Mouse (Mus musculus) MEL (cell line): ENCODE data around the gene Trafd1. TPM values are rescaled to one million over a fixed set of nuclear protein-coding genes. Genes with fewer than 3 reads are reported as not detected.
A peak's percentile ranks its signal among the peaks of the same experiment; 100 is the strongest.

Experiments used
- DNase-seq: peaks from one replicate; pipeline ENCODE4 v3.0.0; 2011; ENCODE audit warnings: low read depth, low spot score
- H3K27ac ChIP-seq: 2 replicates; pipeline ENCODE4 v1.5.1; 2012; ENCODE audit warnings: low read depth, mild to moderate bottlenecking, control low read depth, low read length, moderate library complexity; ENCODE audit not compliant: control insufficient read depth
- H3K27me3 ChIP-seq, 2 experiments: fragments of 150-350 bp in 1 of 2; sonication (generic) in 1 of 2; 2 replicates each; pipeline ENCODE4 v1.6.1; 2012; ENCODE audit warnings: low read length in 2 of 2, mild to moderate bottlenecking in 2 of 2, improper control_type of control experiment in 1 of 2, moderate library complexity in 1 of 2; ENCODE audit not compliant: insufficient read depth in 2 of 2, control insufficient read depth in 1 of 2
- H3K36me3 ChIP-seq, 2 experiments: 2 replicates each; pipeline ENCODE4 v1.6.1; 2012 to 2014; ENCODE audit warnings: low read length in 2 of 2, improper control_type of control experiment in 1 of 2, inconsistent platforms in 1 of 2, mild to moderate bottlenecking in 1 of 2; ENCODE audit not compliant: insufficient read depth in 2 of 2, control insufficient read depth in 1 of 2
- H3K4me1 ChIP-seq, 2 experiments: fragments of 150-350 bp in 1 of 2; sonication (generic) in 1 of 2; 2 replicates each; pipeline ENCODE4 v1.6.1; 2012; ENCODE audit warnings: low read length in 2 of 2, improper control_type of control experiment in 1 of 2, mild to moderate bottlenecking in 1 of 2; ENCODE audit not compliant: insufficient read depth in 2 of 2, control insufficient read depth in 1 of 2
- H3K4me3 ChIP-seq, 2 experiments: fragments of 150-350 bp in 1 of 2; sonication (generic) in 1 of 2; 2 replicates each; pipeline ENCODE4 v1.5.1; 2012; ENCODE audit warnings: low read depth in 2 of 2, low read length in 2 of 2, mild to moderate bottlenecking in 2 of 2, moderate library complexity in 2 of 2, control low read depth in 1 of 2, improper control_type of control experiment in 1 of 2; ENCODE audit not compliant: control insufficient read depth in 1 of 2, insufficient read depth in 1 of 2
- H3K79me2 ChIP-seq: 2 replicates; pipeline ENCODE4 v1.6.1; 2012; ENCODE audit warnings: mild to moderate bottlenecking, low read length, moderate library complexity; ENCODE audit not compliant: control insufficient read depth, poor library complexity, insufficient read depth
- H3K9ac ChIP-seq: 2 replicates; pipeline ENCODE4 v1.6.1; 2012; ENCODE audit warnings: low read depth, mild to moderate bottlenecking, control low read depth, low read length, moderate library complexity; ENCODE audit not compliant: control insufficient read depth, poor library complexity, severe bottlenecking
- H3K9me3 ChIP-seq: fragments of 150-350 bp; sonication (generic); replicated peaks from 2 replicates; pipeline ENCODE4 v1.6.1; 2012; ENCODE audit warnings: mild to moderate bottlenecking, low read length, improper control_type of control experiment, moderate library complexity; ENCODE audit not compliant: insufficient read depth
- BHLHE40 ChIP-seq: IDR thresholded peaks from 2 replicates; pipeline ENCODE4 v1.6.1; 2012; ENCODE audit warnings: low read depth, mild to moderate bottlenecking, inconsistent platforms, low read length, improper control_type of control experiment, borderline replicate concordance
- CHD1 ChIP-seq: IDR thresholded peaks from 2 replicates; pipeline ENCODE4 v1.6.1; 2012; ENCODE audit warnings: low read depth, mild to moderate bottlenecking, inconsistent platforms, low read length, improper control_type of control experiment
- CHD2 ChIP-seq: IDR thresholded peaks from 2 replicates; pipeline ENCODE4 v1.6.1; 2011; ENCODE audit warnings: low read length, improper control_type of control experiment
- CTCF ChIP-seq, 3 experiments: IDR thresholded peaks in 2 of 3; conservative IDR thresholded peaks in 1 of 3; 2 replicates each; pipeline ENCODE4 v1.5.1; 2011 to 2012; ENCODE audit warnings: low read length in 3 of 3, low read depth in 2 of 3, mild to moderate bottlenecking in 2 of 3, improper control_type of control experiment in 1 of 3, inconsistent platforms in 1 of 3, mixed read lengths in 1 of 3, moderate library complexity in 1 of 3; ENCODE audit not compliant: control insufficient read depth in 1 of 3, insufficient read depth in 1 of 3, poor library complexity in 1 of 3, severe bottlenecking in 1 of 3
- E2F4 ChIP-seq: IDR thresholded peaks from 2 replicates; pipeline ENCODE4 v1.6.1; 2011; ENCODE audit warnings: low read depth, low read length, improper control_type of control experiment, borderline replicate concordance
- ELF1 ChIP-seq: IDR thresholded peaks from 2 replicates; pipeline ENCODE4 v1.6.1; 2014; ENCODE audit warnings: low read depth, mild to moderate bottlenecking, inconsistent platforms, low read length, improper control_type of control experiment, moderate library complexity
- EP300 ChIP-seq, 2 experiments: IDR thresholded peaks; 2 replicates each; pipeline ENCODE4 v1.6.1; 2011; ENCODE audit warnings: improper control_type of control experiment in 2 of 2, low read length in 2 of 2, low read depth in 1 of 2, mild to moderate bottlenecking in 1 of 2
- GABPA ChIP-seq: IDR thresholded peaks from 2 replicates; pipeline ENCODE4 v1.6.1; 2012; ENCODE audit warnings: low read depth, mild to moderate bottlenecking, inconsistent platforms, low read length, improper control_type of control experiment, moderate library complexity
- GATA1 ChIP-seq: IDR thresholded peaks from 2 replicates; pipeline ENCODE4 v1.6.1; 2011; ENCODE audit warnings: low read depth, low read length, improper control_type of control experiment
- HCFC1 ChIP-seq: IDR thresholded peaks from 2 replicates; pipeline ENCODE4 v1.6.1; 2012; ENCODE audit warnings: low read depth, mild to moderate bottlenecking, inconsistent platforms, low read length, improper control_type of control experiment, moderate library complexity
- JUND ChIP-seq: IDR thresholded peaks from 2 replicates; pipeline ENCODE4 v1.6.1; 2011; ENCODE audit warnings: low read depth, mild to moderate bottlenecking, improper control_type of control experiment, low read length
- MAFK ChIP-seq: IDR thresholded peaks from 2 replicates; pipeline ENCODE4 v1.6.1; 2011; ENCODE audit warnings: low read depth, mild to moderate bottlenecking, low read length, improper control_type of control experiment, borderline replicate concordance
- MAZ ChIP-seq: IDR thresholded peaks from 2 replicates; pipeline ENCODE4 v1.6.1; 2012; ENCODE audit warnings: low read depth, mild to moderate bottlenecking, inconsistent platforms, low read length, improper control_type of control experiment
- MEF2A ChIP-seq: IDR thresholded peaks from 2 replicates; pipeline ENCODE4 v1.6.1; 2014; ENCODE audit warnings: low read depth, mild to moderate bottlenecking, inconsistent platforms, low read length, improper control_type of control experiment; ENCODE audit not compliant: poor library complexity, insufficient replicate concordance, severe bottlenecking; ENCODE audit errors: extremely low read depth
- MXI1 ChIP-seq: IDR thresholded peaks from 2 replicates; pipeline ENCODE4 v1.6.1; 2011; ENCODE audit warnings: mild to moderate bottlenecking, low read depth, low read length, improper control_type of control experiment
- MYC ChIP-seq: IDR thresholded peaks from 2 replicates; pipeline ENCODE4 v1.6.1; 2011; ENCODE audit warnings: low read depth, mild to moderate bottlenecking, low read length, improper control_type of control experiment, moderate library complexity
- NELFE ChIP-seq: IDR thresholded peaks from 2 replicates; pipeline ENCODE4 v1.6.1; 2011; ENCODE audit warnings: low read depth, low read length, improper control_type of control experiment
- POLR2A ChIP-seq, 2 experiments: IDR thresholded peaks; 2 replicates each; pipeline ENCODE4 v1.6.1; 2011 to 2012; ENCODE audit warnings: low read length in 2 of 2, mild to moderate bottlenecking in 2 of 2, control low read depth in 1 of 2, improper control_type of control experiment in 1 of 2, low read depth in 1 of 2, moderate library complexity in 1 of 2; ENCODE audit not compliant: control insufficient read depth in 1 of 2, insufficient read depth in 1 of 2, poor library complexity in 1 of 2
- POLR2AphosphoS5 ChIP-seq: IDR thresholded peaks from 2 replicates; pipeline ENCODE4 v1.6.1; 2012; ENCODE audit warnings: low read depth, borderline replicate concordance, mild to moderate bottlenecking, inconsistent platforms, low read length, moderate library complexity, mixed read lengths
- RAD21 ChIP-seq: IDR thresholded peaks from 2 replicates; pipeline ENCODE4 v1.6.1; 2011; ENCODE audit warnings: mild to moderate bottlenecking, low read depth, low read length, improper control_type of control experiment
- SMC3 ChIP-seq: IDR thresholded peaks from 2 replicates; pipeline ENCODE4 v1.6.1; 2011; ENCODE audit warnings: low read depth, low read length, improper control_type of control experiment
- TAL1 ChIP-seq: IDR thresholded peaks from 2 replicates; pipeline ENCODE4 v1.6.1; 2012; ENCODE audit warnings: mild to moderate bottlenecking, inconsistent platforms, low read length, moderate library complexity, mixed read lengths
- TBP ChIP-seq: IDR thresholded peaks from 2 replicates; pipeline ENCODE4 v1.8.0; 2011; ENCODE audit warnings: low read depth, low read length, improper control_type of control experiment
- UBTF ChIP-seq: IDR thresholded peaks from 2 replicates; pipeline ENCODE4 v1.6.1; 2012; ENCODE audit warnings: low read depth, mild to moderate bottlenecking, inconsistent platforms, low read length, improper control_type of control experiment, moderate library complexity, borderline replicate concordance; ENCODE audit not compliant: insufficient read depth
- USF1 ChIP-seq: IDR thresholded peaks from 2 replicates; pipeline ENCODE4 v1.6.1; 2014; ENCODE audit warnings: low read depth, mild to moderate bottlenecking, inconsistent platforms, low read length, improper control_type of control experiment, moderate library complexity
- USF2 ChIP-seq, 2 experiments: IDR thresholded peaks; 2 replicates each; pipeline ENCODE4 v1.6.1; 2011 to 2012; ENCODE audit warnings: improper control_type of control experiment in 2 of 2, low read length in 2 of 2, borderline replicate concordance in 1 of 2, inconsistent platforms in 1 of 2, low read depth in 1 of 2, mild to moderate bottlenecking in 1 of 2; ENCODE audit not compliant: insufficient read depth in 1 of 2
- ZKSCAN1 ChIP-seq: IDR thresholded peaks from 2 replicates; pipeline ENCODE4 v1.6.1; 2012; ENCODE audit warnings: low read depth, mild to moderate bottlenecking, inconsistent platforms, low read length, improper control_type of control experiment, moderate library complexity
- ZMIZ1 ChIP-seq: IDR thresholded peaks from 2 replicates; pipeline ENCODE4 v1.6.1; 2012; ENCODE audit warnings: low read depth, mild to moderate bottlenecking, inconsistent platforms, low read length, improper control_type of control experiment, moderate library complexity
- ZNF384 ChIP-seq: IDR thresholded peaks from 2 replicates; pipeline ENCODE4 v1.6.1; 2012; ENCODE audit warnings: low read depth, mild to moderate bottlenecking, inconsistent platforms, low read length, improper control_type of control experiment
- polyA plus RNA-seq, 2 experiments: library from polyadenylated mRNA; stranded (reverse) in 1 of 2; unstranded in 1 of 2; fragments of >175 nt in 1 of 2; fragments of >200 nt in 1 of 2; gene quantifications; 2 replicates each; pipeline versions ENCODE4 v1.2.1 to v1.2.4; 2012; ENCODE audit warnings: low replicate concordance in 2 of 2, low read depth in 1 of 2; ENCODE audit not compliant: insufficient read length in 2 of 2, insufficient read depth in 1 of 2, missing spikeins in 1 of 2
- total RNA-seq: library from RNA; depleted of rRNA; stranded (reverse); fragments of 300-350 nt; gene quantifications from 2 replicates; pipeline ENCODE4 v1.2.3, GENCODE M21; 2012

The Trafd1 gene
- total and polyA plus RNA-seq, 3 experiments: 12.9 to 21.4 TPM; not detected in 1

GRCm38 (mm10) chr5:121393402-121393801 is 8.0 kb upstream of the Trafd1 start:
- Histone ChIP-seq H3K36me3 (peaks cover 0 to 10% of the 10 kb centered on the region in 2 experiments; a peak in 2 of 4 replicates), H3K27me3 (no peaks in the 10 kb centered on the region), H3K4me1 (peaks cover 0 to 12% of the 10 kb centered on the region in 2 experiments; a peak in 2 of 4 replicates), H3K79me2 (peaks cover 10% of the 10 kb centered on the region), H3K4me3 (no peak overlapping the region), H3K9ac (no peak overlapping the region), H3K27ac (no peak overlapping the region), H3K9me3 (no peaks in the 10 kb centered on the region)
- TF ChIP-seq MAZ (no peak), UBTF (no peak), CHD1 (no peak), TBP (no peak), BHLHE40 (no peak), NELFE (no peak), USF1 (no peak), GATA1 (no peak), RAD21 (no peak), ZKSCAN1 (no peak)
- no peak for DNase-seq

DNA sequence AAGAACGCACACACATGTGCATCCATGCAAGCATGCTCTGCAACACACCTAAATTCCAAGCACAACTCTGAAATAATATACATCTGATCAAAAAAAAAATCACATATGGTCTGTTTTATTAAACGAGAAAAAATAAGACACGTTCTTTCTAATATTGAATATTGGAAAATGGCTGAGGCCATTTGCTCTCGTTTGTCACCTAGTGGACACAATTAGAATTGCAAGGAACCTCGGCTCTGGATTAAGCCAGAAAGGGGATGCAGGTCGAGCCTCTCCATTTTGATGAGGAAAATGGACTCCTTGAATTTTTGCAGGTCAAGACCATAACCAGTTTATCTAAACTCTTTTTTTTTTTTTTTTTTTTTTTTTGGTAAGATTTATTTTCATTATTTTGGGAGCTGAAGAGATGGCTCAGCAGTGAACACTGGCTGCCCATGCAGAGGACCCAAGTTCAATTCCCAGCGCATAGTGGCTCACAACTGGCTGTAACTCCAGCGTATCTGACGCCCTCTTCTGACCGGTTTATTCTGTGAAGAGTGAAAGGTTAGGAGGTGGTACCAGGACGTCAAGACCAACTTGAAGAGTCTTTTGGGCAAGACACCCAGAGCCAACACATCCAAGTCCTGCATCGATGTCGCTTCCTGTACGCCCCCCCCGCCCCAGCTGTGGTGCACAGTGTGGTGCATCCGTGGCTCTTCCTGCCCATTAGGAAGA is 7.4 kb upstream of the Trafd1 start:
- Histone ChIP-seq H3K79me2 (peaks cover 5% of the 10 kb centered on the region), H3K9ac (no peak overlapping the region), H3K27me3 (no peaks in the 10 kb centered on the region), H3K36me3 (peaks cover 0 to 13% of the 10 kb centered on the region in 2 experiments; a peak in 2 of 4 replicates), H3K9me3 (no peaks in the 10 kb centered on the region), H3K27ac (no peak overlapping the region), H3K4me1 (peaks cover 0 to 15% of the 10 kb centered on the region in 2 experiments; a peak in 2 of 4 replicates), H3K4me3 (no peak overlapping the region)
- peak; percentile 78 for DNase-seq
- TF ChIP-seq USF1 (no peak), USF2 (IDR thresholded peaks at IDR 0.05; ENCODE audit: borderline replicate concordance in 1 of 2, insufficient read depth in 1 of 2, low read depth in 1 of 2, low read length in 2 of 2) (no peak), NELFE (no peak), ZNF384 (peak; percentile 40; the same call in 1 of the 2 replicates), EP300 (IDR thresholded peaks at IDR 0.05; ENCODE audit: low read depth in 1 of 2, low read length in 2 of 2) (no peak), POLR2AphosphoS5 (no peak), ZMIZ1 (no peak), MYC (peak; percentile 63; the same call in 1 of the 2 replicates), UBTF (no peak), CHD2 (no peak), SMC3 (peak; percentile 67), TBP (no peak), GATA1 (no peak), HCFC1 (no peak), GABPA (no peak), POLR2A (IDR thresholded peaks at IDR 0.05; ENCODE audit: control insufficient read depth in 1 of 2, insufficient read depth in 1 of 2, low read depth in 1 of 2, low read length in 2 of 2, poor library complexity in 1 of 2) (no peak), MXI1 (no peak), MEF2A (no peak), TAL1 (no peak), MAFK (no peak), ZKSCAN1 (no peak), CTCF (IDR thresholded peaks at IDR 0.05 in 2 of 3, conservative IDR thresholded peaks at IDR 0.05 in 1 of 3; ENCODE audit: control insufficient read depth in 1 of 3, insufficient read depth in 1 of 3, low read depth in 2 of 3, low read length in 3 of 3, poor library complexity in 1 of 3, severe bottlenecking in 1 of 3) (peak; percentile 43 to 86 (median 76)), JUND (no peak), ELF1 (no peak), E2F4 (no peak)
